Mouse (Mus musculus): ENCODE measurements around the gene Zfp784. TPM values are rescaled to one million over a fixed set of nuclear protein-coding genes. Genes with fewer than 3 reads are reported as not detected.
"Not testable (repeated sequence)": the region's sequence is repeated elsewhere in the genome, so short reads cannot be mapped to it uniquely, and the experiment has no call there.

Gene Zfp784
- polyA plus RNA-seq, 1 experiment from 2014 or later = 10.8 TPM

GRCm38 (mm10) chr7:5020000-5020681 lies 18.1 kb downstream of the Zfp784 start, which contains the start of the genes Zfp865 and Ccdc106:
Gene Zfp865 (plus strand): TSS chr7:5020376.
Gene Ccdc106 (plus strand): TSS chr7:5020553.
- Histone ChIP-seq H3K27me3 (ENCODE audit: control insufficient read depth, insufficient read depth, low read depth, low read length) (no peaks in the 10 kb centered on the region), H3K9ac (ENCODE audit: low read depth, low read length) (peak within 1 kb of the TSS; percentile 79), H3K4me2 (ENCODE audit: low read length) (peak within 1 kb of the TSS; percentile 84), H3K4me1 (ENCODE audit: control insufficient read depth, insufficient read depth, low read length) (peaks cover 14% of the 10 kb centered on the region), H3K4me3 (ENCODE audit: low read depth, low read length) (peak within 1 kb of the TSS; percentile 56), H3K36me3 (ENCODE audit: control insufficient read depth, insufficient read depth, low read length) (no peaks in the 10 kb centered on the region; the same call in 1 of the 2 replicates), H3K27ac (ENCODE audit: low read length) (peak within 1 kb of the TSS; percentile 78), H3K9me3 (replicated peaks; ENCODE audit: control insufficient read depth, low read length, poor library complexity, severe bottlenecking) (no peaks in the 10 kb centered on the region)
- peak; percentile 92 for ATAC-seq
- WGBS = under 1% methylated on average over 41 of the region's 49 CpGs

GRCm38 (mm10) chr7:5019576-5019975 lies 18.7 kb downstream of the Zfp784 start:
- not testable (repeated sequence) for ATAC-seq
- peak overlapping the region; percentile 78 for H3K27ac ChIP-seq (ENCODE audit: low read length)

GRCm38 (mm10) chr7:5017931-5018330 lies 20.3 kb downstream of the Zfp784 start:
- Histone ChIP-seq H3K9ac (ENCODE audit: low read depth, low read length) (no peak overlapping the region), H3K4me3 (ENCODE audit: low read depth, low read length) (no peak overlapping the region), H3K36me3 (ENCODE audit: control insufficient read depth, insufficient read depth, low read length) (no peaks in the 10 kb centered on the region; the same call in 1 of the 2 replicates), H3K9me3 (replicated peaks; ENCODE audit: control insufficient read depth, low read length, poor library complexity, severe bottlenecking) (no peaks in the 10 kb centered on the region), H3K4me2 (ENCODE audit: low read length) (no peak overlapping the region), H3K27ac (ENCODE audit: low read length) (no peak overlapping the region), H3K27me3 (ENCODE audit: control insufficient read depth, insufficient read depth, low read depth, low read length) (no peaks in the 10 kb centered on the region), H3K4me1 (ENCODE audit: control insufficient read depth, insufficient read depth, low read length) (peaks cover 19% of the 10 kb centered on the region)
- 98% methylated on average over 21 of the region's 21 CpGs for WGBS
- ATAC-seq = no peak

More at GRCm38 (mm10) chr7:5019576-5019975, 18.7 kb downstream of the Zfp784 start:
- not testable (repeated sequence) for H3K9me3 ChIP-seq (replicated peaks; ENCODE audit: control insufficient read depth, low read length, poor library complexity, severe bottlenecking); H3K27me3 ChIP-seq (ENCODE audit: control insufficient read depth, insufficient read depth, low read depth, low read length); H3K36me3 ChIP-seq (ENCODE audit: control insufficient read depth, insufficient read depth, low read length)
- H3K4me1 ChIP-seq (ENCODE audit: control insufficient read depth, insufficient read depth, low read length) = peaks cover 14% of the 10 kb centered on the region
- H3K9ac ChIP-seq (ENCODE audit: low read depth, low read length) = peak overlapping the region; percentile 46; the same call in 1 of the 2 replicates
- peak overlapping the region; percentile 56 for H3K4me3 ChIP-seq (ENCODE audit: low read depth, low read length)
- peak overlapping the region; percentile 84 for H3K4me2 ChIP-seq (ENCODE audit: low read length)
- 27% methylated on average over 8 of the region's 8 CpGs for WGBS

GRCm38 (mm10) chr7:5017352-5017751 lies 20.9 kb downstream of the Zfp784 start:
- Histone ChIP-seq H3K27me3 (ENCODE audit: control insufficient read depth, insufficient read depth, low read depth, low read length) (no peaks in the 10 kb centered on the region), H3K27ac (ENCODE audit: low read length) (no peak overlapping the region), H3K36me3 (ENCODE audit: control insufficient read depth, insufficient read depth, low read length) (peaks cover 5% of the 10 kb centered on the region; the same call in 1 of the 2 replicates), H3K9me3 (replicated peaks; ENCODE audit: control insufficient read depth, low read length, poor library complexity, severe bottlenecking) (no peaks in the 10 kb centered on the region), H3K4me1 (ENCODE audit: control insufficient read depth, insufficient read depth, low read length) (peaks cover 19% of the 10 kb centered on the region), H3K9ac (ENCODE audit: low read depth, low read length) (no peak overlapping the region), H3K4me2 (ENCODE audit: low read length) (no peak overlapping the region), H3K4me3 (ENCODE audit: low read depth, low read length) (no peak overlapping the region)
- no peak for ATAC-seq
- WGBS = 91% methylated on average over 16 of the region's 16 CpGs

- no peaks in the 10 kb centered on the region for H3K9me3 ChIP-seq (replicated peaks; ENCODE audit: control insufficient read depth, low read length, poor library complexity, severe bottlenecking)
- H3K9ac ChIP-seq (ENCODE audit: low read depth, low read length) = no peak overlapping the region
- no peak overlapping the region for H3K4me2 ChIP-seq (ENCODE audit: low read length)
- 100% methylated on average over 2 of the region's 2 CpGs for WGBS
- H3K36me3 ChIP-seq (ENCODE audit: control insufficient read depth, insufficient read depth, low read length) = peaks cover 5% of the 10 kb centered on the region; the same call in 1 of the 2 replicates
- no peak overlapping the region for H3K27ac ChIP-seq (ENCODE audit: low read length)
- ATAC-seq = no peak
- no peaks in the 10 kb centered on the region for H3K27me3 ChIP-seq (ENCODE audit: control insufficient read depth, insufficient read depth, low read depth, low read length)
- H3K4me3 ChIP-seq (ENCODE audit: low read depth, low read length) = no peak overlapping the region
- peaks cover 19% of the 10 kb centered on the region for H3K4me1 ChIP-seq (ENCODE audit: control insufficient read depth, insufficient read depth, low read length)
These were observed 21.3 kb downstream of the Zfp784 start for GRCm38 (mm10) chr7:5016920-5017319.

GRCm38 (mm10) chr7:5016057-5016456 lies 22.2 kb downstream of the Zfp784 start:
- Histone ChIP-seq H3K27me3 (ENCODE audit: control insufficient read depth, insufficient read depth, low read depth, low read length) (no peaks in the 10 kb centered on the region), H3K4me2 (ENCODE audit: low read length) (peak overlapping the region; percentile 67), H3K4me1 (ENCODE audit: control insufficient read depth, insufficient read depth, low read length) (peaks cover 13% of the 10 kb centered on the region), H3K4me3 (ENCODE audit: low read depth, low read length) (peak overlapping the region; percentile 79), H3K9me3 (replicated peaks; ENCODE audit: control insufficient read depth, low read length, poor library complexity, severe bottlenecking) (no peaks in the 10 kb centered on the region), H3K36me3 (ENCODE audit: control insufficient read depth, insufficient read depth, low read length) (peaks cover 13% of the 10 kb centered on the region), H3K9ac (ENCODE audit: low read depth, low read length) (peak overlapping the region; percentile 74), H3K27ac (ENCODE audit: low read length) (peak overlapping the region; percentile 97)
- 66% methylated on average over 3 of the region's 3 CpGs for WGBS
- ATAC-seq = no peak

GRCm38 (mm10) chr7:5015118-5016001 lies 22.9 kb downstream of the Zfp784 start, which contains the start of gene Gm44973:
Gene Gm44973 (plus strand): TSS chr7:5015496.
- Histone ChIP-seq H3K9ac (ENCODE audit: low read depth, low read length) (peak within 1 kb of the TSS; percentile 74), H3K9me3 (replicated peaks; ENCODE audit: control insufficient read depth, low read length, poor library complexity, severe bottlenecking) (no peaks in the 10 kb centered on the region), H3K36me3 (ENCODE audit: control insufficient read depth, insufficient read depth, low read length) (peaks cover 13% of the 10 kb centered on the region), H3K4me1 (ENCODE audit: control insufficient read depth, insufficient read depth, low read length) (peaks cover 10% of the 10 kb centered on the region), H3K4me2 (ENCODE audit: low read length) (peak within 1 kb of the TSS; percentile 67), H3K4me3 (ENCODE audit: low read depth, low read length) (peak within 1 kb of the TSS; percentile 79), H3K27me3 (ENCODE audit: control insufficient read depth, insufficient read depth, low read depth, low read length) (no peaks in the 10 kb centered on the region), H3K27ac (ENCODE audit: low read length) (peak within 1 kb of the TSS; percentile 97)
- under 1% methylated on average over 49 of the region's 76 CpGs for WGBS
- ATAC-seq = peak; percentile 78

- Histone ChIP-seq H3K36me3 (ENCODE audit: control insufficient read depth, insufficient read depth, low read length) (peaks cover 16% of the 10 kb centered on the region), H3K9me3 (replicated peaks; ENCODE audit: control insufficient read depth, low read length, poor library complexity, severe bottlenecking) (no peaks in the 10 kb centered on the region), H3K4me1 (ENCODE audit: control insufficient read depth, insufficient read depth, low read length) (peaks cover 10% of the 10 kb centered on the region), H3K4me2 (ENCODE audit: low read length) (peak within 1 kb of the TSS; percentile 67), H3K27me3 (ENCODE audit: control insufficient read depth, insufficient read depth, low read depth, low read length) (no peaks in the 10 kb centered on the region), H3K4me3 (ENCODE audit: low read depth, low read length) (peak within 1 kb of the TSS; percentile 79), H3K9ac (ENCODE audit: low read depth, low read length) (peak within 1 kb of the TSS; percentile 74), H3K27ac (ENCODE audit: low read length) (peak within 1 kb of the TSS; percentile 97)
- ATAC-seq = peak; percentile 84
- under 1% methylated on average over 41 of the region's 42 CpGs for WGBS
These were observed 23.8 kb downstream of the Zfp784 start, which contains the start of the genes Zfp524 and Fiz1 for GRCm38 (mm10) chr7:5014251-5015117. Gene Zfp524 (plus strand): TSS chr7:5014415. Gene Fiz1 (minus strand): TSS chr7:5014697.

All from midbrain, embryonic 16.5 days (tissue).